Mouse (Mus musculus) hindbrain, embryonic 16.5 days (tissue): ENCODE data around the gene Gm45062. TPM values are rescaled to one million over a fixed set of nuclear protein-coding genes. Genes with fewer than 3 reads are reported as not detected.

Experiments
- ATAC-seq: fragments of 200-750 bp; cut with Nextera tagmentation; 2 replicates; pipeline ENCODE4 v1.8.0; 2017; ENCODE audit warnings: moderate TSS enrichment, moderate library complexity
- H3K27ac ChIP-seq: fragments of 300-500 bp; sonication (generic); 2 replicates; pipeline ENCODE4 v1.5.1; 2014; ENCODE audit warnings: low read depth, mild to moderate bottlenecking, control low read depth, low read length, moderate library complexity
- H3K27me3 ChIP-seq: fragments of 300-500 bp; sonication (generic); replicated peaks from 2 replicates; pipeline ENCODE4 v1.6.1; 2014; ENCODE audit warnings: low read length; ENCODE audit not compliant: control insufficient read depth, insufficient read depth
- H3K36me3 ChIP-seq: fragments of 300-500 bp; sonication (generic); 2 replicates; pipeline ENCODE4 v1.6.1; 2014; ENCODE audit warnings: mild to moderate bottlenecking, low read length, moderate library complexity, mixed read lengths; ENCODE audit not compliant: control insufficient read depth, insufficient read depth
- H3K4me1 ChIP-seq: fragments of 300-500 bp; sonication (generic); 2 replicates; pipeline ENCODE4 v1.6.1; 2014; ENCODE audit warnings: low read depth, low read length; ENCODE audit not compliant: control insufficient read depth, insufficient read depth
- H3K4me2 ChIP-seq: fragments of 300-500 bp; sonication (generic); 2 replicates; pipeline ENCODE4 v1.6.1; 2014; ENCODE audit warnings: mild to moderate bottlenecking, low read length, control low read depth, moderate library complexity
- H3K4me3 ChIP-seq: fragments of 300-500 bp; sonication (generic); 2 replicates; pipeline ENCODE4 v1.5.1; 2014; ENCODE audit warnings: mild to moderate bottlenecking, low read length, control low read depth, moderate library complexity
- H3K9ac ChIP-seq: fragments of 300-500 bp; sonication (generic); 2 replicates; pipeline ENCODE4 v1.6.1; 2014; ENCODE audit warnings: low read depth, mild to moderate bottlenecking, control low read depth, low read length, moderate library complexity
- H3K9me3 ChIP-seq: fragments of 300-500 bp; sonication (generic); 2 replicates; pipeline ENCODE4 v1.6.1; 2014; ENCODE audit warnings: mild to moderate bottlenecking, low read length, moderate library complexity; ENCODE audit not compliant: control insufficient read depth
- WGBS: fragments of 180-500 bp; shearing (Covaris S2); extraction: QIAGEN DNeasy Blood & Tissue Kit; methylation state at CpG from one replicate; pipeline ENCODE4 v1.1.7; 2014; 5-methylcytosine and 5-hydroxymethylcytosine counted together
- polyA plus RNA-seq: library from polyadenylated mRNA; unstranded; fragments of >200 nt; fragmentation: Nextera tagmentation; extraction: Ambion mirVana; gene quantifications from 2 replicates; pipeline ENCODE4 v1.2.1, GENCODE M21; 2015

The Gm45062 gene
- polyA plus RNA-seq, 1 experiment from 2014 or later: 11.1 TPM

DNA sequence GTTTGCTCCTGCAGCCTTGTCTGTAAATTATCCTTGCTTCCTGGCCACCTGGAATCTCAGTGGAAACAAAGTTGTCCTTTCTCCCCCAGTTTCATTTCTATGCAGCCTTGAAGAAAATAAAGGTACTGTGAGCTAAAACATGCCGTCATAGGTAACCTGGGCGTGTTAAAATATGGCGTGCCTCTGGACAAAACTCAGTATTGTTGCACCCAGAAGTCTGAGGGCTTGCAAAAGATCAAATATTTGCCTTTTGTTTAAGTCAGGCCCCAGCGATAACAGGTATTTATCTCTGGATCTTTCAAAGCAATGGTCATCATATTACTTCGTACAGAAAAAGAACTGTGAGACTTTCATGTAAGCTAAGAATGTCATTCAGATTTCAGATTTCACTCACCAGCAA lies 206.7 kb downstream of the Gm45062 start:
- Histone ChIP-seq H3K4me2 (no peak overlapping the region), H3K9ac (no peak overlapping the region), H3K36me3 (no peaks in the 10 kb centered on the region), H3K4me3 (no peak overlapping the region), H3K27me3 (no peaks in the 10 kb centered on the region), H3K4me1 (no peaks in the 10 kb centered on the region; the same call in 1 of the 2 replicates), H3K9me3 (no peaks in the 10 kb centered on the region), H3K27ac (no peak overlapping the region)
- WGBS: 91% methylated on average over 5 of the region's 5 CpGs
- no peak for ATAC-seq

DNA sequence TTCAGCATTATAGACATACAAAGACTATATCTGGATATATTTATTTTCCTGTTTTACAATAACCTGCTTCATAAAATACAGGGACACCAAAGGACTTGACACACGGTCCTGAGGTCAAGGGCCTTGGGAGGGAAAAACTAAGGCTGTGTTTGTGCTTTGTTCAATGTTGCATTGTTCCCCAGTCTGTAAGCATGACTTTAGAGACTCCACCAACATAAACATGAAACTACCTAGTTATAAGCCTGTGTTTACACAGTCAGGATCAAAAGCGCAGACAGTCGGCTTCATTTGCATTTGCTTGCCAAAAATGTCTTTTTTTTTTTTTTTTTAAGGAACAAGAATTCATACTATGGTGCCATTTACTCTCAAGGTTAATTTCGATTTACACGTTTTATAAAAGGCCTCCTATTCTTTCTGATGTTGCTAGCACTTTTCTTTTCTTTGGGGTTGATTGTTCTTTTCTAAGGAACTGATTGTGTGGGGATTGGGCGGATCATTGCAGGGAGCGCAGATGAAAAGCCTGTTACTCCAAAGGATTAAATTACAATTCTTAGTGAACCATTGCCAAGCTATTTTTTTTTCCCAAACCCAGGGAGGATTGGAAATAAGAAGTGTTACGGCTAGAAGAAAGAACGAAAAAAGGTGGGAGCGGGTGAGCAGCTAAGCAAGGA lies 208.6 kb downstream of the Gm45062 start:
- Histone ChIP-seq H3K27ac (no peak overlapping the region), H3K4me1 (no peaks in the 10 kb centered on the region; the same call in 1 of the 2 replicates), H3K4me3 (no peak overlapping the region), H3K9me3 (no peaks in the 10 kb centered on the region), H3K36me3 (no peaks in the 10 kb centered on the region), H3K27me3 (no peaks in the 10 kb centered on the region), H3K9ac (no peak overlapping the region), H3K4me2 (no peak overlapping the region)
- 27% methylated on average over 10 of the region's 10 CpGs for WGBS
- no peak for ATAC-seq

DNA sequence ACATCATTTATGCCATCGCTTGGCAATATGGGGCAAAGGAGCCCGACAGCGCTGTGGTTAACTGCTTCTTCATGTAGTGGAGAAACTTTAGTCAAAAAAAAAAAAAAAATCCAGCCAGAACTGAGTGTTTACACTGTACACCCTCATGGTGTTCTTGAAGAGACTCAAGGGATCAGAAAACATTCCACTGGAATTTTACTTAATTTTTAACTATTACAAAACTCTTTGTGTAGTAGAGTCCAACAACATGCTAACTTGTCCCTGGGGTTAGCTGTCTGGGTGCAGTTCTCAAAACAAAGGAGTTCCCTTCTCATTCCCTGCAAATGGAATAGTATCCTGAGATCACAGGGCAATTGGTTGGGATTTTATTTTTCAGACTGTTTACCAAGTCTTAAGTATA lies 210.7 kb downstream of the Gm45062 start:
- Histone ChIP-seq H3K36me3 (no peaks in the 10 kb centered on the region), H3K27me3 (no peaks in the 10 kb centered on the region), H3K9me3 (no peaks in the 10 kb centered on the region), H3K9ac (no peak overlapping the region), H3K27ac (no peak overlapping the region), H3K4me2 (no peak overlapping the region), H3K4me1 (no peaks in the 10 kb centered on the region; the same call in 1 of the 2 replicates), H3K4me3 (no peak overlapping the region)
- 95% methylated on average over 3 of the region's 3 CpGs for WGBS
- ATAC-seq: no peak

DNA sequence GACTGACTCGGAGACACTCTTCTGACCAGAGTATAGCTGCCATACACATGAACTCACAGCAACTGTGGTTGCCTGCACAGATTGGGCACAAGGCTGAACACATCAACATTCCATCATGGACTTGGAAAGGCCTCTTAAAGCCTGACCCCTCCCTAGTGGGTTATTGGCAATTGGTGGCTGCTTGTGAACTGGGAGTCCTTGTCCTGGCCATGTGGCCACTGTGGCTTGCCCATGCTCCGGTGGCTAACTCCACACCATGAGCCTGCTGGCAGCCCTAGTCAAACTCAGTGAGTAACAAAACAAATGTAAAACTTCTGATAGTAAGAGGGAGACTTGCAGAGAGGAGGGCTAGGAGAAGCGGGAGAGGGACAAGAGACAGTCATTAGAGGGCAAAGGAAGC lies 212.9 kb downstream of the Gm45062 start:
- no peak for ATAC-seq
- Histone ChIP-seq H3K9me3 (no peaks in the 10 kb centered on the region), H3K4me2 (no peak overlapping the region), H3K4me1 (no peaks in the 10 kb centered on the region; the same call in 1 of the 2 replicates), H3K9ac (no peak overlapping the region), H3K4me3 (no peak overlapping the region), H3K27me3 (no peaks in the 10 kb centered on the region), H3K27ac (no peak overlapping the region), H3K36me3 (no peaks in the 10 kb centered on the region)
- WGBS: 92% methylated on average over 3 of the region's 3 CpGs

DNA sequence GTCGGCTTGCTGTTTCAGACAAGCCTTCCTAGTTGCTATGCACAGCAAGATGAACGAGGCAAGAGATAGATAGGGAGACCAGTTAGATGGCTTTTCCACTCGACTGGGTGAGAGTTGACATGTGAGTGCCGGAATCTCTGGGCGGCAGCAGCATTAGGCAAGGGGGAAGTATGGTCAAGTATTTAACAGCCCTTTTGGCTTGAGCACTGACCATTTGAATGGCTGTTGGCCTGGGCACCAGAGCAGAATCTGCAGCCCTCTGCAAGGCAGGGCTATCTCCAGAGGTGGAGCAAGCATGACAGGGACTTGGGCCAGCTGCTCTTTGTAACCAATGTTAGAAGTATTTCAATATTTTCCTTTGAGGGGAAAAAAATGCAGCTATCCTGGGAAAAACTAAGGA lies 213.7 kb downstream of the Gm45062 start:
- ATAC-seq: no peak
- Histone ChIP-seq H3K27me3 (no peaks in the 10 kb centered on the region), H3K9me3 (no peaks in the 10 kb centered on the region)

DNA sequence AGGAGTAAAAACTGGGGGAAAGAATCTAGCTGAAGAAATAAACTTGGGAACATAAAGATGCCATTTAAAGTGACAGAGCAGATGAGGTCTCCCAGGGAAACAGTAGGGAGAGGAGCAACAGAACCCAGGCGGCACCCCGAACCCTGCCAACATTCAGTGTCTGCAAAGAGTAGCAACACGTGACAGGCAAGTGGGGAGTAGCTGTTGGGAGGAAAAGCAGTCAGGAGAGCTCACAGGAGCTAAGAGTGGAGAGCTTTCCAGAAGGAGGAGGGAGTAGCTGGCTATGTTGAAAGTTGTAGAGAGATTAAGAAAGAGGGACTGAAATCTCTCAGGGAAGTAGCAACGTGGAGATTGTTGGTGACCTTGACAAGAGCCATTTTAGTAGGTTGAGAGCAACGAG lies 214.2 kb downstream of the Gm45062 start:
- Histone ChIP-seq H3K4me3 (no peak overlapping the region), H3K9me3 (no peaks in the 10 kb centered on the region), H3K9ac (no peak overlapping the region), H3K4me2 (no peak overlapping the region), H3K27me3 (no peaks in the 10 kb centered on the region), H3K36me3 (no peaks in the 10 kb centered on the region), H3K4me1 (no peaks in the 10 kb centered on the region), H3K27ac (no peak overlapping the region)
- 61% methylated on average over 5 of the region's 5 CpGs for WGBS
- ATAC-seq: no peak

More for the DNA sequence above, 213.7 kb downstream of the Gm45062 start:
- Histone ChIP-seq H3K4me2 (no peak overlapping the region), H3K36me3 (no peaks in the 10 kb centered on the region), H3K4me3 (no peak overlapping the region), H3K9ac (no peak overlapping the region), H3K4me1 (no peaks in the 10 kb centered on the region; the same call in 1 of the 2 replicates), H3K27ac (no peak overlapping the region)
- 83% methylated on average over 5 of the region's 5 CpGs for WGBS

DNA sequence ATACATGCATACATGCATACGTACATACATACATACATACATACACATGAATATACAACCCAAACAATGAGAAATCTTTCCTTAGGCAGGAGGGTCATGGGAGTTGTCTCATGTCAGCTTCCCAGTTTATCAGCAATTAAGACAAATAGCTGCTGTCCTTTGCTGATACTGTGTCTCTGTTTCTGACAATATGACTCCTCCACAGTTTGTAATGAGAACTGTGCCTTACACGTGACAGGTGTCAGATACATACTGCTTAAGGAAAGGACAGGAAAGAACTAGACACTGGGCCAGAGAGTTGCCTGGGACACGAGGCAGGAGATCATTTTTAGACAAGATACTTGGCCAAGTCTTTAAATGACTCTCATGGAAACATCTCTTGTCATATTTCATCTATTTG lies 215.1 kb downstream of the Gm45062 start:
- no peaks in the 10 kb centered on the region for H3K4me1 ChIP-seq
- WGBS: 79% methylated on average over 3 of the region's 3 CpGs

DNA sequence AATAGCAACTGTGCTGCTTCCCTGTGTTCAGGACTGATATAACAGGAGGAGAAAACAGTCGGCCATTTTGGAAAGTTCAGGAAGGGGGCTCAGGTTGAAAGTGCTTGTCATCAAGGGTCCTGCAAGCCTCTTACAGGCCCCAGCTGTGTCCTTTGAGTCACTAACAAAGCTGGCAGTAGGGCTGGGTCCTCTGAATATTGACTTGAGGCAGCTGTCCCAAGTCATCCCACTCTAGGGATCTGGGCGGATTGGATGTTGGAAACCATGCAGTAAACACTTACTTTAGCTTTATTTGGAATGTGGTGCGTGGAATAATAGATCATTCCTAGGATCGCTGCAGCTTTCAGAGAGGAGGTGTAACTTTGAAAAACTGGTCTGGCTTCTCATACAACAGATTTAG lies 215.6 kb downstream of the Gm45062 start:
- no peak overlapping the region for H3K9ac ChIP-seq
- H3K27ac ChIP-seq: no peak overlapping the region
- no peak overlapping the region for H3K4me3 ChIP-seq
- no peaks in the 10 kb centered on the region for H3K36me3 ChIP-seq
- no peak for ATAC-seq
- H3K4me1 ChIP-seq: no peaks in the 10 kb centered on the region
- H3K9me3 ChIP-seq: no peaks in the 10 kb centered on the region
- no peaks in the 10 kb centered on the region for H3K27me3 ChIP-seq
- H3K4me2 ChIP-seq: no peak overlapping the region
- WGBS: 85% methylated on average over 4 of the region's 4 CpGs

More for the DNA sequence above, 215.1 kb downstream of the Gm45062 start:
- H3K9ac ChIP-seq: no peak overlapping the region
- no peak overlapping the region for H3K4me3 ChIP-seq
- H3K27me3 ChIP-seq: no peaks in the 10 kb centered on the region
- ATAC-seq: no peak
- no peaks in the 10 kb centered on the region for H3K9me3 ChIP-seq
- no peak overlapping the region for H3K27ac ChIP-seq
- no peak overlapping the region for H3K4me2 ChIP-seq
- no peaks in the 10 kb centered on the region for H3K36me3 ChIP-seq

DNA sequence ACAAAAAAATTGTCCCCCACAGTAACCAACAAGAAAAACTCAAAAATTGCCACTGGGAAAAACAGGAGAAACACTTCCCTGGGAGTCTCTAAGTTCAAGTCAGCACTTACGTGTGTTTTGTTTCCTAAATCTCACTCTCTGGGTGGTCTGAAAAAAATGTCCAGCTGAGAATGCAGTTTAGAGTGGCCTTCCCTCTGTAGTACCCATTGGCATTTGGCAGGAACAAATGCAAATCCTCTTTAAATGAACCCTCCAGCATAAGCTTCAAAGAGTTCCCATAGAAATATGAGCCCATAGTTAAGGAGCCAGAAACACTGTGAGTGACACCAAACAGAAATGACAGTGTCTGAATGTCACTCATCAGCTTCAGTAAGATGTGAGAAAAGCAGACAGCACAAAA lies 219.9 kb downstream of the Gm45062 start:
- H3K36me3 ChIP-seq: no peaks in the 10 kb centered on the region
- ATAC-seq: no peak
- no peaks in the 10 kb centered on the region for H3K4me1 ChIP-seq
- 30% methylated on average over 1 of the region's 1 CpGs for WGBS
- H3K4me3 ChIP-seq: no peak overlapping the region
- no peaks in the 10 kb centered on the region for H3K27me3 ChIP-seq
- no peak overlapping the region for H3K9ac ChIP-seq
- no peak overlapping the region for H3K27ac ChIP-seq
- H3K9me3 ChIP-seq: no peaks in the 10 kb centered on the region
- no peak overlapping the region for H3K4me2 ChIP-seq
